Mouse (Mus musculus) G1E (cell line): ENCODE results near the gene Zmat5.

Source experiments
- CTCF ChIP-seq: IDR thresholded peaks from 2 replicates; pipeline ENCODE4 v1.5.1; 2012; ENCODE audit warnings: low read depth, low read length, inconsistent platforms, mixed read lengths
- GATA1 ChIP-seq: IDR thresholded peaks from 2 replicates; pipeline ENCODE4 v1.6.1; 2012; ENCODE audit warnings: borderline replicate concordance, low read length, inconsistent platforms, mixed read lengths
- GATA2 ChIP-seq: IDR thresholded peaks from 2 replicates; pipeline ENCODE4 v1.6.1; 2012; ENCODE audit warnings: low read depth, low read length, inconsistent platforms, borderline replicate concordance

DNA sequence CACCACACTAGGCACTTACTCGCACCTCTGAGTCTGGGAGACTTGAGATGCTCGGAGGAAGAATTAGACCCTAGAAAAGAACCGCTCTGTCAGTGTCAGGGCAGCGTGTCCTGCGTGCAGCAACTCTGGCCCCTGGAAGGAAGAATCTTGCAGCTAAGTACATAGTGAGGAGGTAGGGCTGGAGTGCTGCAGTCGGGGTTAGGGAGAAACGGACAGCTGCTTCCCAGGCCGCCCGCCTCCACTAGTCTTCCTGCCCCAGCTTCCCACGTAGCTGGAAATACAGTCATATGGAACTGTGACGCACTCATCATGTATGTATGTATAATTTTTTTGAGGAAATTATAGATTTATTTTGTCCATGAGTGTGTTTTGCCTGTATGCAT lies 42.0 kb upstream of the Zmat5 start:
- TF ChIP-seq CTCF: no peak
- no peak for TF ChIP-seq GATA1
- no peak for TF ChIP-seq GATA2
